Mouse (Mus musculus): ENCODE data around the gene Olfr146. TPM values are rescaled to one million over a fixed set of nuclear protein-coding genes. Genes with fewer than 3 reads are reported as not detected.

The Olfr146 gene
- polyA plus RNA-seq (2015; fragmentation: Nextera tagmentation; extraction: Ambion mirVana), result not detected in 2 replicates

- no peaks in the 10 kb centered on the region for H3K4me1 ChIP-seq
- no peaks in the 10 kb centered on the region for H3K27me3 ChIP-seq (replicated peaks)
- no peak for ATAC-seq (ENCODE audit: extremely low read depth, insufficient number of reproducible peaks, low FRiP score, low TSS enrichment)
- H3K27ac ChIP-seq (replicated peaks), result no peak within 1 kb of the TSS
- no peak within 1 kb of the TSS for H3K4me3 ChIP-seq
- H3K4me2 ChIP-seq, result no peak within 1 kb of the TSS
- WGBS, result 67% methylated on average over 1 of the region's 1 CpGs
- H3K36me3 ChIP-seq, result no peaks in the 10 kb centered on the region
- H3K9me3 ChIP-seq, result no peaks in the 10 kb centered on the region
- H3K9ac ChIP-seq, result no peak within 1 kb of the TSS
Measured at GRCm38 (mm10) chr9:39023277-39023676, at the start of gene Olfr146. Gene Olfr146, minus strand, starts transcription at chr9:39023377.

DNA sequence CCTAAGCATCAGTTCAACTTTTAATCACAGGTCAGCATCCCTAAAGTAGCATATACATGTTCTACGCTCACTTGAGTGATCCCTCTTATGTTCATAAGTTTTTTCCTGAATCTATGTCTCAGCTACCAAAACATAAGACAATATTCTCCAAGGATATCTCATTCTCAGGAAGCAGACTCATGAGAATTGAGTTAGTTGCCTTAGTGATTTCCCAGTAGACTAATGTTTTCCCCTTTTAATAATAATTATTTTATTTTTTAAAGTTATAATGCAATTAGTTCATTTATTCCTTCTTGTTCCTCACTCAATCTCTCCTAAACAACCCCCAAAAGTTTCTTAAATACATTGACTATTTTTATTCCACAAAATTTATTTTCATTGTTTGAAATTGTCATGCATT, 41.7 kb upstream of the Olfr146 start, which contains the start of gene Olfr937:
Olfr937 (minus strand) TSS at position 101 of the 400 bp plus-strand sequence.
- Histone ChIP-seq H3K4me3 (no peak within 1 kb of the TSS), H3K4me2 (no peak within 1 kb of the TSS), H3K9ac (no peak within 1 kb of the TSS), H3K4me1 (no peaks in the 10 kb centered on the region), H3K27me3 (replicated peaks) (no peaks in the 10 kb centered on the region), H3K36me3 (no peaks in the 10 kb centered on the region), H3K27ac (replicated peaks) (no peak within 1 kb of the TSS), H3K9me3 (no peaks in the 10 kb centered on the region)
- 68% methylated on average over 1 of the region's 1 CpGs for WGBS
- ATAC-seq (ENCODE audit: extremely low read depth, insufficient number of reproducible peaks, low FRiP score, low TSS enrichment), result no peak

- no peak within 1 kb of the TSS for H3K9ac ChIP-seq
- ATAC-seq (ENCODE audit: extremely low read depth, insufficient number of reproducible peaks, low FRiP score, low TSS enrichment), result no peak
- no peaks in the 10 kb centered on the region for H3K36me3 ChIP-seq
- no peak within 1 kb of the TSS for H3K4me2 ChIP-seq
- H3K4me3 ChIP-seq, result no peak within 1 kb of the TSS
- 69% methylated on average over 2 of the region's 2 CpGs for WGBS
- no peaks in the 10 kb centered on the region for H3K9me3 ChIP-seq
- no peaks in the 10 kb centered on the region for H3K27me3 ChIP-seq (replicated peaks)
- no peak within 1 kb of the TSS for H3K27ac ChIP-seq (replicated peaks)
- no peaks in the 10 kb centered on the region for H3K4me1 ChIP-seq
Measured at GRCm38 (mm10) chr9:38999583-38999982, 23.6 kb downstream of the Olfr146 start, which contains the start of gene Olfr935. Gene Olfr935, minus strand, starts transcription at chr9:38999683.

- H3K9ac ChIP-seq, result no peak within 1 kb of the TSS
- H3K27ac ChIP-seq (replicated peaks), result no peak within 1 kb of the TSS
- H3K9me3 ChIP-seq, result no peaks in the 10 kb centered on the region
- no peak for ATAC-seq (ENCODE audit: extremely low read depth, insufficient number of reproducible peaks, low FRiP score, low TSS enrichment)
- 83% methylated on average over 2 of the region's 2 CpGs for WGBS
- no peak within 1 kb of the TSS for H3K4me3 ChIP-seq
- H3K36me3 ChIP-seq, result no peaks in the 10 kb centered on the region
- no peaks in the 10 kb centered on the region for H3K27me3 ChIP-seq (replicated peaks)
- H3K4me1 ChIP-seq, result no peaks in the 10 kb centered on the region
- H3K4me2 ChIP-seq, result no peak within 1 kb of the TSS
Measured at GRCm38 (mm10) chr9:38988215-38988614, 35.0 kb downstream of the Olfr146 start, which contains the start of gene Olfr934. Gene Olfr934, minus strand, starts transcription at chr9:38988315.

- ATAC-seq (ENCODE audit: extremely low read depth, insufficient number of reproducible peaks, low FRiP score, low TSS enrichment), result no peak
- Histone ChIP-seq H3K9ac (no peak within 1 kb of the TSS), H3K9me3 (no peaks in the 10 kb centered on the region), H3K4me2 (no peak within 1 kb of the TSS), H3K4me3 (no peak within 1 kb of the TSS), H3K27ac (replicated peaks) (no peak within 1 kb of the TSS), H3K27me3 (replicated peaks) (no peaks in the 10 kb centered on the region), H3K4me1 (no peaks in the 10 kb centered on the region), H3K36me3 (no peaks in the 10 kb centered on the region)
- 74% methylated on average over 4 of the region's 4 CpGs for WGBS
Measured at GRCm38 (mm10) chr9:38972013-38972412, 51.2 kb downstream of the Olfr146 start, which contains the start of gene Olfr933. Gene Olfr933, plus strand, starts transcription at chr9:38972313.

Small RNAs within 50 kb of the gene (microRNA-seq; reads per million reads assigned to microRNA genes)
- gene Gm25529, result not detected

Other genes starting within 250 kb of the Olfr146 start
- gene Olfr922, start 208.8 kb downstream of the Olfr146 start, polyA plus RNA-seq (2015; fragmentation: Nextera tagmentation; extraction: Ambion mirVana), result not detected in 2 replicates
- gene Olfr923, start 196.8 kb downstream of the Olfr146 start, polyA plus RNA-seq (2015; fragmentation: Nextera tagmentation; extraction: Ambion mirVana), result not detected in 2 replicates
- gene Olfr924, start 178.9 kb downstream of the Olfr146 start, polyA plus RNA-seq (2015; fragmentation: Nextera tagmentation; extraction: Ambion mirVana), result not detected in 2 replicates
- not detected in 2 replicates for gene Olfr26, start 168.3 kb downstream of the Olfr146 start, polyA plus RNA-seq (2015; fragmentation: Nextera tagmentation; extraction: Ambion mirVana)
- gene Olfr926, start 146.3 kb downstream of the Olfr146 start, polyA plus RNA-seq (2015; fragmentation: Nextera tagmentation; extraction: Ambion mirVana), result not detected in 2 replicates
- not detected in 2 replicates for gene Olfr930, start 93.6 kb downstream of the Olfr146 start, polyA plus RNA-seq (2015; fragmentation: Nextera tagmentation; extraction: Ambion mirVana)
- not detected in 2 replicates for gene Olfr933, start 51.1 kb downstream of the Olfr146 start, polyA plus RNA-seq (2015; fragmentation: Nextera tagmentation; extraction: Ambion mirVana)
- not detected in 2 replicates for gene Olfr934, start 35.1 kb downstream of the Olfr146 start, polyA plus RNA-seq (2015; fragmentation: Nextera tagmentation; extraction: Ambion mirVana)
- gene Olfr935, start 23.7 kb downstream of the Olfr146 start, polyA plus RNA-seq (2015; fragmentation: Nextera tagmentation; extraction: Ambion mirVana), result not detected in 2 replicates
- gene Olfr937, start 41.6 kb upstream of the Olfr146 start, polyA plus RNA-seq (2015; fragmentation: Nextera tagmentation; extraction: Ambion mirVana), result not detected in 2 replicates
- gene Olfr938, start 55.5 kb upstream of the Olfr146 start, polyA plus RNA-seq (2015; fragmentation: Nextera tagmentation; extraction: Ambion mirVana), result not detected in 2 replicates
- not detected in 2 replicates for gene Olfr27, start 104.8 kb upstream of the Olfr146 start, polyA plus RNA-seq (2015; fragmentation: Nextera tagmentation; extraction: Ambion mirVana)
- gene Olfr943, start 142.9 kb upstream of the Olfr146 start, polyA plus RNA-seq (2015; fragmentation: Nextera tagmentation; extraction: Ambion mirVana), result not detected in 2 replicates
- not detected in 2 replicates for gene Olfr944, start 178.5 kb upstream of the Olfr146 start, polyA plus RNA-seq (2015; fragmentation: Nextera tagmentation; extraction: Ambion mirVana)
- not detected in 2 replicates for gene Olfr1537, start 226.6 kb upstream of the Olfr146 start, polyA plus RNA-seq (2015; fragmentation: Nextera tagmentation; extraction: Ambion mirVana)

All from heart, embryonic 13.5 days (tissue).